Mouse (Mus musculus): Measurements from ENCODE around the gene Gm20883.
"Not testable (repeated sequence)": the region's sequence is repeated elsewhere in the genome, so short reads cannot be mapped to it uniquely, and the experiment has no call there.

The Gm20883 gene

DNA sequence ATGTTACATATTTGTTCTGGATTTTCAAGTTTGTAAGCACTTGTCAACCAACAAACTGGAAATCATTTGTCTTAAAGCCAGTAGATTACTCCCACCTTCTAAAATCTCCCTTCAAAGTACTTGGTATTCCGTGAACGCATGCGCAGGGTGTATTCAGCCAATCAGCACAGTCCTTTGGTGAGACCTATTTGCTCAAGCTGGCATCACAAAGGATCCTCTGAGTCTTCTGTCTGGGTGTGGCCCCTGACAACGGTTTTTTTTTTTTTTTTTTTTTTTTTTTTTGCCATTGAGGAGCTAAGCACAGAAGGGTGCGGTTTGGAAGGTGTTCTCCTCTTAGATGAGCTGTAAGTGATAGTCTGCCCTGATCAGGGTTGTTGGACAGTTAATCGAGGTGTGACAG is at the start of gene Gm20883:
TSS of gene Gm20883 (plus strand) at position 301 of the 400 bp plus-strand sequence.
- in situ Hi-C loops (cut with MboI, MseI), result not testable (repeated sequence)
